Mouse (Mus musculus) bone marrow, adult 2 months (tissue): ENCODE measurements around the gene Disp1.

Experiments used
- CTCF ChIP-seq: fragments of 200-500 bp; IDR thresholded peaks from 2 replicates; pipeline ENCODE4 v1.5.1; 2011; ENCODE audit warnings: low read length, control low read depth; ENCODE audit not compliant: control insufficient read depth, insufficient read depth
- POLR2A ChIP-seq: fragments of 200-500 bp; IDR thresholded peaks from 2 replicates; pipeline ENCODE4 v1.6.1; 2011; ENCODE audit warnings: low read depth, mild to moderate bottlenecking, control low read depth, low read length, borderline replicate concordance; ENCODE audit not compliant: control insufficient read depth

DNA sequence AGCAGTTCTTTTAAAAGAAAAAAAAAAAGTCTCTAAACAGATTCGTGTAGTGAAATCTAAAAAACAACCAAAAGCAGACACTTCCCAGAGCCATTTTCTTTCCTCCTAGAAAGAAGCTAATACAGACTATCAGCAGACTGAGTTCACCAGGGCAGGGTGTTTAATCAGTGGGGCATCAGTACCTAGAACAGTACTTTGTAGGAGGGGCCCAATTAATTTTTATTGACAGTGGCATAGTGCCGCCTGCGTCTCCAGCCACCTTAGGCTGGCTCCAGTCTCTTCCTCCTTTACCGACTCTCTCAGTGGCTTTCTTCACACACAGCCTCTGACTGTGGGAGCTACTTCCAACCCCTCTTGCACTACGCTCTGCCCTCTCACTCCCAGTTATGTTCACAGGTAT lies 121.1 kb downstream of the Disp1 start:
- TF ChIP-seq CTCF (no peak), POLR2A (no peak)
